Mouse (Mus musculus) hindbrain, postnatal 0 days (tissue): ENCODE results near the gene Slc38a2. TPM values are rescaled to one million over a fixed set of nuclear protein-coding genes. Genes with fewer than 3 reads are reported as not detected.

Experiments
- ATAC-seq: fragments of 200-750 bp; cut with Nextera tagmentation; 2 replicates; pipeline ENCODE4 v1.8.0; 2017; ENCODE audit warnings: mild to moderate bottlenecking, moderate TSS enrichment, moderate library complexity
- DNase-seq: peaks from one replicate; pipeline ENCODE4 v3.0.0-alpha.2; 2015; ENCODE audit warnings: low spot score
- H3K27ac ChIP-seq: fragments of 300-500 bp; sonication (generic); 2 replicates; pipeline ENCODE4 v1.5.1; 2014; ENCODE audit warnings: mild to moderate bottlenecking
- H3K27me3 ChIP-seq: fragments of 300-500 bp; sonication (generic); 2 replicates; pipeline ENCODE4 v1.6.1; 2014; ENCODE audit warnings: low read length, mixed read lengths; ENCODE audit not compliant: insufficient read depth
- H3K36me3 ChIP-seq: fragments of 300-500 bp; sonication (generic); 2 replicates; pipeline ENCODE4 v1.6.1; 2014; ENCODE audit warnings: low read length, mixed read lengths; ENCODE audit not compliant: insufficient read depth
- H3K4me1 ChIP-seq: fragments of 300-500 bp; sonication (generic); 2 replicates; pipeline ENCODE4 v1.6.1; 2014; ENCODE audit warnings: antibody characterized with exemption, low read length, mixed read lengths; ENCODE audit not compliant: insufficient read depth
- H3K4me2 ChIP-seq: fragments of 300-500 bp; sonication (generic); 2 replicates; pipeline ENCODE4 v1.6.1; 2014; ENCODE audit warnings: low read depth, mild to moderate bottlenecking, low read length, moderate library complexity, mixed read lengths
- H3K4me3 ChIP-seq: fragments of 300-500 bp; sonication (generic); 2 replicates; pipeline ENCODE4 v1.5.1; 2014; ENCODE audit warnings: low read length
- H3K9ac ChIP-seq: fragments of 300-500 bp; sonication (generic); replicated peaks from 2 replicates; pipeline ENCODE4 v1.6.1; 2014; ENCODE audit warnings: mild to moderate bottlenecking, low read length, moderate library complexity, mixed read lengths
- H3K9me3 ChIP-seq: fragments of 300-500 bp; sonication (generic); 2 replicates; pipeline ENCODE4 v1.6.1; 2016; ENCODE audit warnings: low read length, mixed read lengths
- CTCF ChIP-seq: IDR thresholded peaks from 2 replicates; pipeline ENCODE4 v1.5.1; 2016; ENCODE audit warnings: antibody characterized with exemption, control low read depth, low read depth
- WGBS: fragments of 180-500 bp; shearing (Covaris S2); extraction: QIAGEN DNeasy Blood & Tissue Kit; methylation state at CpG from one replicate; pipeline ENCODE4 v1.1.7; 2014; 5-methylcytosine and 5-hydroxymethylcytosine counted together
- polyA plus RNA-seq: library from polyadenylated mRNA; unstranded; fragments of >200 nt; fragmentation: Nextera tagmentation; extraction: Ambion mirVana; gene quantifications from 2 replicates; pipeline ENCODE4 v1.2.1, GENCODE M21; 2015
- total RNA-seq: library from RNA; depleted of rRNA; stranded (reverse); fragments of >200 nt; gene quantifications from 2 replicates; pipeline ENCODE4 v1.2.3, GENCODE M21; 2014

Gene Slc38a2
- total and polyA plus RNA-seq, 2 experiments from 2014 or later = 74.4 to 85.3 TPM

DNA sequence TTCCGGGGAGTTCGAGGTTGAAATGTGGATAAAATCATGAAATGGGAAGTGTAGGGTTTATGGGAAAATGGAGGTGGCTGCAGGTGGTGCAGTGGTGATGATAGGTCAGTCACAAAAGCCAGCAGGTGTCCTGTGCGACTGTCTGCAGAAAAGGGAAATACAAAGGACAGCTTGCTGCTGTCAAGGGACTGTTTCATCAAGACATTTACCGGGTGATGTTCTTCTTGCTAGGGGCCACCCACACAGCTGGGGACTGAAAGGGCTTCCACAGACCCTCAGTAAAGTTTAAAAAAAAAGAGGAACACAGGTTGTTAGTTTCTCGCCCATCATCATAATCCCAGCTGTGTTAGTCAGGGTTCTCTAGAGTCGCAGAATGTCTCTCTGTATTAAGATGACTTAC, 14.3 kb downstream of the Slc38a2 start:
- no peak for TF ChIP-seq CTCF
- no peak for ATAC-seq

GRCm38 (mm10) chr15:96684132-96684830, 15.2 kb downstream of the Slc38a2 start:
- Histone ChIP-seq H3K9me3 (no peaks in the 10 kb centered on the region), H3K4me3 (no peak overlapping the region), H3K27me3 (no peaks in the 10 kb centered on the region), H3K36me3 (peaks cover 15% of the 10 kb centered on the region), H3K27ac (no peak overlapping the region), H3K4me2 (0 out of 2 replicates have a peak overlapping the region, but pooled peaks have one; percentile 5), H3K4me1 (no peaks in the 10 kb centered on the region), H3K9ac (no peak overlapping the region)
- TF ChIP-seq CTCF = peak; percentile 28; the same call in 1 of the 2 replicates
- WGBS = 48% methylated on average over 11 of the region's 11 CpGs
- ATAC-seq = peak; percentile 55; the same call in 1 of the 2 replicates
- peak; percentile 72 for DNase-seq

More for the DNA sequence above, 14.3 kb downstream of the Slc38a2 start:
- 63% methylated on average over 6 of the region's 6 CpGs for WGBS
- Histone ChIP-seq H3K9ac (no peak overlapping the region), H3K4me1 (no peaks in the 10 kb centered on the region), H3K4me2 (no peak overlapping the region), H3K27ac (no peak overlapping the region), H3K27me3 (no peaks in the 10 kb centered on the region), H3K9me3 (no peaks in the 10 kb centered on the region), H3K36me3 (peaks cover 22% of the 10 kb centered on the region), H3K4me3 (no peak overlapping the region)
- DNase-seq = no peak

DNA sequence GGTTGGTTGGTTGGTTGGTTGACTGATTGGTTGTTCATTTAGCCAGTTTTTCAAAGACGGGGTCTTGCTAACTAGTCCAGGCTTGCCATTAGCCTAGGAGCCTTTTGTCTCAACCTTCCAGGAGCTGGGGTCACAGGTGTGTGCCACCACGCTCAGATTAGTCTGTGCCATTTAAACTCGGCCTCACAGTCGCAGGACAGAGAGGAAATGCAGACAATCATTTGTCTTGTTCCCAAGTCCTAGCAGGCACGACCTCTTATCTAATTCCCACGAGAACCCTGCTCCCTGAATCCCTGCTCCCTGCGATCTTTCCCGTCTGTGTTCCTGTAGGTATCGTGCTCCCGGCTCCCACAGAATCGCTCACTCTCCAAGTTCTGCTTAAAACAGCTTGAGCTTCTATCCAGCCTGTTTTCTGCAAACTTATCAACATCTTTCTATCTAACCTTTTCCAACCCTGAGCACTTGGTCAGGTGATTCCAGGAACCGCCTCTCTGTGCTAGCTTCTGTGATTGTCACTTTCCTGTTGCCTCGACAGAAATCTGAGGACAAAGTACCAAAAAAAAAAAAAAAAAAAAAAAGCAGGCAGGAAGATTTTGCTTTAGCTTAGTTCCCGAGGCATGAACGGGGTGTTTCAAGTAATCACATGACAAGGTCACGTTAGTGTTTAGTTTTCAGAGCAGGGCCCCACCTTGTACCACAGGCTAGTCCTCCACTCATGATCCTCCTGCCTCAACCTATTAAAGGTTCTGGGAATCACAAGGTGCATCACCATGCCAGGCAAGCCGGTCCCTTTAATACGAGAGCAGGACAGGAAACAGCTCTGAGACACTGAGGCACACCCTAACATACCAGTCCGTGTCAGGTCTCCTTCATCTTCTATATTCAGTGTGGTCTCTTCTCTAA, 20.4 kb downstream of the Slc38a2 start:
- ATAC-seq = no peak
- Histone ChIP-seq H3K9ac (no peak overlapping the region), H3K4me1 (no peaks in the 10 kb centered on the region), H3K4me3 (no peak overlapping the region), H3K4me2 (no peak overlapping the region), H3K27ac (no peak overlapping the region), H3K27me3 (no peaks in the 10 kb centered on the region), H3K36me3 (no peaks in the 10 kb centered on the region), H3K9me3 (no peaks in the 10 kb centered on the region)
- 70% methylated on average over 19 of the region's 19 CpGs for WGBS
- TF ChIP-seq CTCF = no peak
- no peak for DNase-seq

- Histone ChIP-seq H3K27ac (no peak overlapping the region), H3K27me3 (no peaks in the 10 kb centered on the region), H3K4me2 (no peak overlapping the region), H3K36me3 (no peaks in the 10 kb centered on the region), H3K9ac (no peak overlapping the region), H3K4me1 (no peaks in the 10 kb centered on the region), H3K9me3 (no peaks in the 10 kb centered on the region), H3K4me3 (no peak overlapping the region)
- DNase-seq (peak; percentile 70), ATAC-seq (no peak)
- no peak for TF ChIP-seq CTCF
- 25% methylated on average over 10 of the region's 10 CpGs for WGBS
These were observed 23.0 kb downstream of the Slc38a2 start for GRCm38 (mm10) chr15:96676518-96676917.

DNA sequence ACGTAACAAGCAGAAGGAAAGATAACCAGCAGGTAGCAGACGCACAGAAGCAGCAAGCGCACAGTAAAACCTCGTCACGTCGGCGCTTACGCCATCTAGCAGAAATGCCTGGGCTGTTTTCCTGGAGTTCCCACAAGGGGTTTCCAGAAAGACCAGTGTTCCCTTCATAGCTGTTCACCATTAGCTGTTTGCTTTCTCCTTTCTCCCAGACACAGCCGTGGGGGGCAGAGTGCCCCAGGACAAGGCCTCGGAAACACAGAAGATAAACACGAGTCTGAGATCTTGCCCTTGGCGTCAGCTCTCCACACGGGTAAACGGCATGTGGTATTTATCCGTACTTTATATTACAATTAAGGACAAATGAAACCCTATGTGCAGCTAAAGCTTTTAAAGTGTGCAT, 23.8 kb downstream of the Slc38a2 start:
- Histone ChIP-seq H3K27ac (no peak overlapping the region), H3K36me3 (no peaks in the 10 kb centered on the region), H3K9ac (no peak overlapping the region), H3K4me2 (no peak overlapping the region), H3K4me3 (no peak overlapping the region), H3K9me3 (no peaks in the 10 kb centered on the region), H3K27me3 (no peaks in the 10 kb centered on the region), H3K4me1 (no peaks in the 10 kb centered on the region)
- no peak for TF ChIP-seq CTCF
- no peak for DNase-seq
- WGBS = 70% methylated on average over 15 of the region's 15 CpGs
- no peak for ATAC-seq

GRCm38 (mm10) chr15:96675055-96675454, 24.5 kb downstream of the Slc38a2 start:
- Histone ChIP-seq H3K9ac (no peak overlapping the region), H3K27ac (no peak overlapping the region), H3K27me3 (no peaks in the 10 kb centered on the region), H3K4me1 (no peaks in the 10 kb centered on the region), H3K4me3 (no peak overlapping the region), H3K36me3 (no peaks in the 10 kb centered on the region), H3K4me2 (no peak overlapping the region), H3K9me3 (no peaks in the 10 kb centered on the region)
- ATAC-seq (no peak), DNase-seq (no peak)
- no peak for TF ChIP-seq CTCF
- 85% methylated on average over 11 of the region's 11 CpGs for WGBS
